1 mouse cellular context compared by ENCODE assay signal in the genomic region with DNA sequence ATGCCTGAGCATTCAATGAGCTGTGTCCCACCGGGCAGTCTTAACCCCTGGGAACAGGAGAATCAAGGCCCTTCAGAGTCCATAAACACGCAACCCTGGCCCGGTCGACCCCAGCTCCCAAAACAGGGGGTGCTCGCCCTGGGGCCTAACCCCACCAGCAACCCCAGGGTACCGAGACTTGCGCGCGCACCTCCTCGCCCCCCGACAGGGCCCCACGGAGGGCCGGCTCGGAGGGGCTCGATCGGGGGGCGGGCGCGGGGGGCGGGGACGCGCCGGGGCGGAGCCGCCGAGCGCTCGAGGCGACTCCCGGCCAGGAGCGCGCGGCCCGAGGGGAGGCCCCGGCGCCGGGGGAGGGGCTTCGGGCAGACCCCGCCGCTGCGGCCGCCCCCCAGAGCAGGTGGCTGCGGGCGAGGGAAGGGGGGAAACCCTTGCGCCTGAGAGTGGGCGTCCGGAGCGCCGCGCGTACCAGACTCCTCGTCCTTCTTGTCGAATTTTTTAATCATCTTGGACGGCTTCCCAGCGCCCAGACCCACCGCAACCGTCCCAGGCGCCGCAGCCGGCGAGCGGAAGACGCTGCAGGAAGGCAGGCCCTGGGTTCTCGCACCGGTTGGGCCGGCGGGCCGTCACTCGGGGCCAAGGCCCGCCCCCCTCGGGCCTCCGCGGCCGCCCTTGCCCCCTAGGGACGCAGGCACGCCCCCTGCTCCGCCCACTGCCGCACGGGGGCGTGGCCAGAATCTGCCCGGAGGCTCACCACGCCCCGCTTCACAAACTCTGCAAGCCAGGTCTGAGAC.
TF ChIP-seq lines count a peak whose summit lies in the region.

A gene (minus strand): TSS at position 600 of the 791 bp plus-strand sequence.

TF ChIP-seq in CH12.LX, 34 proteins besides CTCF, POLR2A, EP300 and RAD21 (continued from another document):
- peak; percentile 7; the same call in 1 of the 2 replicates for TF ChIP-seq MEF2A (IDR thresholded peaks at IDR 0.05; ENCODE audit: borderline replicate concordance, low read depth, low read length)
- no peak for TF ChIP-seq JUN (IDR thresholded peaks at IDR 0.05; ENCODE audit: insufficient read depth, low read depth, low read length)
- no peak for TF ChIP-seq SMC3 (IDR thresholded peaks at IDR 0.05; ENCODE audit: low read depth, low read length)
- TF ChIP-seq MAX (IDR thresholded peaks at IDR 0.05; ENCODE audit: low read length), result 0 out of 2 replicates have a peak, but pooled peaks have one; percentile 9
- peak; percentile 53 for TF ChIP-seq HCFC1 (IDR thresholded peaks at IDR 0.05; ENCODE audit: low read depth, low read length)
- peak; percentile 79 for TF ChIP-seq ELF1 (IDR thresholded peaks at IDR 0.05; ENCODE audit: low read depth, low read length)
- no peak for TF ChIP-seq PAX5 (IDR thresholded peaks at IDR 0.05; ENCODE audit: low read length)
- TF ChIP-seq SIN3A (IDR thresholded peaks at IDR 0.05; ENCODE audit: low read length), result 0 out of 2 replicates have a peak, but pooled peaks have one; percentile 0
- no peak for TF ChIP-seq GABPA (IDR thresholded peaks at IDR 0.05; ENCODE audit: insufficient replicate concordance, low read depth, low read length)
- 0 out of 2 replicates have a peak, but pooled peaks have one; percentile 5 for TF ChIP-seq KAT2A (IDR thresholded peaks at IDR 0.05; ENCODE audit: insufficient replicate concordance, low read length)
